Mouse (Mus musculus): ENCODE measurements around the gene Upf2. TPM values are rescaled to one million over a fixed set of nuclear protein-coding genes. Genes with fewer than 3 reads are reported as not detected.

The Upf2 gene
- polyA plus RNA-seq, 1 experiment from 2014 or later = 8.2 TPM

Other genes with a start within 250 kb of the Upf2 start
- gene Camk1d, start 237.0 kb upstream of the Upf2 start, polyA plus RNA-seq (2016; fragmentation: Nextera tagmentation; extraction: Ambion mirVana) = 0.75 and 1.1 TPM in 2 replicates
- 92.1 and 98.3 TPM in 2 replicates for gene Nudt5, start 106.5 kb upstream of the Upf2 start, polyA plus RNA-seq (2016; fragmentation: Nextera tagmentation; extraction: Ambion mirVana)
- 245 and 304 TPM in 2 replicates for gene Cdc123, start 106.3 kb upstream of the Upf2 start, polyA plus RNA-seq (2016; fragmentation: Nextera tagmentation; extraction: Ambion mirVana)
- gene Gm13199, start 88.5 kb upstream of the Upf2 start, polyA plus RNA-seq (2016; fragmentation: Nextera tagmentation; extraction: Ambion mirVana) = 1.1 and 1.4 TPM in 2 replicates
- 62.6 and 74.4 TPM in 2 replicates for gene Sec61a2, start 56.0 kb upstream of the Upf2 start, polyA plus RNA-seq (2016; fragmentation: Nextera tagmentation; extraction: Ambion mirVana)
- gene Dhtkd1, start 8.7 kb upstream of the Upf2 start, polyA plus RNA-seq (2016; fragmentation: Nextera tagmentation; extraction: Ambion mirVana) = 3.4 and 4.2 TPM in 2 replicates
- gene Proser2, start 178.7 kb downstream of the Upf2 start, polyA plus RNA-seq (2016; fragmentation: Nextera tagmentation; extraction: Ambion mirVana) = 11.0 and 12.6 TPM in 2 replicates